Mouse (Mus musculus): ENCODE measurements around the gene Snx5.
A peak's percentile ranks its signal among the peaks of the same experiment; 100 is the strongest.

Snx5 gene

DNA sequence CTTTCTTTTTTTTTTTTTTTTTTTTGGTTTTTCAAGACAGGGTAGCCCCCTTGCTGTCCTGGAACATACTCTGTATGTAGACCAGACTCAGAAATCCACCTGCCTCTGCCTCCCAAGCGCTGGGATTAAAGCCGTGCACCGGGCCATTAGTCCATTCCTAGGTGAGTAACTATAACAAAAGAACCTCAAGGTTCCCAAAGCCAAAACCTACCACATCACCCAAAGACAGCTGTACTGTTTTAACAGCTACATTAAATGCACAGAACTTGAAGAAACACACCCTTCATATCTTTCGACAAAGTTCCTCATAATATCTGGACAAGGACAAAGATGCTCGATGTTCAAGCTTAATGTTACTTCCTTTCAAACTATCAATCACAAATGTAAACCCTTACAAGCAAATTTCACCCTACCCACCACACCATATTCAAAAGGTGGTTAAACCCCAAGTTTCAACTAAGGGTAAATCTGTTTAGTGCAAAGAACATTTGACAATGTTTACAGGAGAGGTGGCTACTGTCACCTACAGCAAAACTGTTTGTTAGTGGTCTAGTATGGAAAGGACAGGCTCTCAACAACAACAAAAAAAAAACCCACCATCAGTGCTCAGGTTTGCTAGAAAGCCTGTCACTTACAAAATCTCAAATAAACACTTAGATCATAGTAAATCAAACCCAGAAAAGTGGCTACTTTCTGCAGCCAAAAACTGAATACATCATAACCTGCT is 3.5 kb downstream of the Snx5 start:
- DNase-seq (ENCODE audit: low read depth), result no peak

GRCm38 (mm10) chr2:144265916-144266683 is 4.6 kb downstream of the Snx5 start:
- no peak for DNase-seq (ENCODE audit: low read depth)

DNA sequence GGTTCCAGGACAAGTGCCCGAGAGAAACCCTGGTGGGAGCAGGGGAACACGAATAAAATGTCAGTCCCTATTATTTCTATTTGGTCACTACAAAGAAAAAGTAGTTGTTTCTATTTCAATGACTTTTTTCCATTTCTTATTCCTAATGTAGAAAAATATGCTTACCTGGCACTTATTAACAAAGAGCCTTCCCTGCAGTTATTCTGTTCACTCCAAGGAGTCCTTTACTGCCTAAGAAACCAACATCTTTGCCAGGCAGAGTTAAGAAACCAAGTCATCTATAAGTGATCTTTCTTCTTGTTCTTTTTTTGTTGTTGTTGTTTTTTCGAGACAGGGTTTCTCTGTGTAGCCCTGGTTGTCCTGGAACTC is 5.6 kb downstream of the Snx5 start:
- DNase-seq (ENCODE audit: low read depth), result no peak

DNA sequence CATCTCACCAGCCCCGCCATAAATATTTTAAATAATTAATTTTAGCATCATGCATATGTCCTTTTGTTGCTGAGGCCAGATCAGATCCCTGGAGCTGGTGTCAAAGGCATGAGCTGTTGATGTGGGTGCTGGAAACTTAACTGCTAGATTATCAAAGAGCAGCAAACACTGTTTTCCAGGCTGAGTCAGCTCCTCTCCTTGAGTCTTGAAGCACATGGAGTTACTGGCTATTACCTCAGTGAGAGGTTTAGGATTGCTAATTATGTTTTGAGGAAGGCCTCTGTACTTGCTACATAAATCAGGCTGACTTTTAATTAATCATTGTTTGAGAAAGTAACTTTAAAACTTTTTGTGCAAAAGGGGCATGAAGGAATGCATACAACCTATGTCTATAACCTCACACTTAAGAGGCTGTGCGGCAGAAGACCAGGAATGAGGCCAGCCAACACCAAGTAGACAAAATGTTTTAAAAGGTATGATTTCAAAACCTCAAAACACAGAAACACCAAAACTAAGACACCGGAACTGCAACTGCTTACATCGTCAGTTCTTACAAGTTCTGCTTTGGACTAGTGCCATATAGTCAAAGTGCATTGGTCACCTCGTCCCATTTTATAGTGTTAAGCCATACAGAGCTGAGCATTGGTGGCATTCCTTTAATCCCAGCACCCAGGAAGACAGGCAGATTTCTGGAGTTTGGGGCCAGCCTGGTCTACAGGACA is 6.1 kb downstream of the Snx5 start:
- DNase-seq (ENCODE audit: low read depth), result no peak

DNA sequence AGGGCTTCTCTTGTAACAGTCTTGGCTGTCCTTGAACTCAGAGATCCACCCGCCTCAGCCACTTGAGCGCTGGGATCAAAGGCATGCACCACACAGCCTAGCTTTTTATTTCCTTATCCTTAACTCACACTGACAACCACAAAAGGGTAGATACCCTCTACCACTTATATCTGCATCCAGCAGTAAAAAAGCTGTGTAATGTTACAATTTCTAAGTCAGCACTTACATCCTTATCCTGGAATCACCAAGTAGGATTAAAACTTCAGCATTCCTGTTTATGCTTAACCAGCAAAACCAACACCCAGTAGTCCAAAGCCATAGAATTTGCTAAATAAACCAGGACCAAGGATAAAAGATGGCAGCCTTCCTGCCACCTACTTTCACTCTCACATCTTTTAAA is 7.9 kb downstream of the Snx5 start:
- DNase-seq (ENCODE audit: low read depth), result no peak

DNA sequence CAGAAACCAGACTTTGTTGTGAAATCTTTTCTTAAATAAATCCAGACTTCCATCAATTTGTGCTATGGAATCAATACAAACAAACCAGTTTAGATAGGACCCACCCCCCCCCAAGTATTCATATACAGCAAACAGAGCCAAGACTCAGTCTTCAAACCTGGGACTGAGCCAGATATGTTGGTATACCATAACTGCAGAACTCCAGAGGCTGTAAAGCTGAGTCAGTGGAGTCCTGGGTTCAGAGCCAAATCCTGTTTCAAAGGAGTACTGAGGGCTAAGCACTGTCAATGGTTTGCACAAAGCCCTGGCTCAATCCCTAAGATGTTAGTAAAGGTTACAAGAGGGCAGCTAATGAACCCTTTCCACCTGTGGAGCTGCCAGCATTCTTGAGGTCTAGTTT is 20.6 kb downstream of the Snx5 start:
- DNase-seq (ENCODE audit: low read depth), result peak; percentile 73

GRCm38 (mm10) chr2:144248613-144249376 is 21.9 kb downstream of the Snx5 start:
- no peak for DNase-seq (ENCODE audit: low read depth)

DNA sequence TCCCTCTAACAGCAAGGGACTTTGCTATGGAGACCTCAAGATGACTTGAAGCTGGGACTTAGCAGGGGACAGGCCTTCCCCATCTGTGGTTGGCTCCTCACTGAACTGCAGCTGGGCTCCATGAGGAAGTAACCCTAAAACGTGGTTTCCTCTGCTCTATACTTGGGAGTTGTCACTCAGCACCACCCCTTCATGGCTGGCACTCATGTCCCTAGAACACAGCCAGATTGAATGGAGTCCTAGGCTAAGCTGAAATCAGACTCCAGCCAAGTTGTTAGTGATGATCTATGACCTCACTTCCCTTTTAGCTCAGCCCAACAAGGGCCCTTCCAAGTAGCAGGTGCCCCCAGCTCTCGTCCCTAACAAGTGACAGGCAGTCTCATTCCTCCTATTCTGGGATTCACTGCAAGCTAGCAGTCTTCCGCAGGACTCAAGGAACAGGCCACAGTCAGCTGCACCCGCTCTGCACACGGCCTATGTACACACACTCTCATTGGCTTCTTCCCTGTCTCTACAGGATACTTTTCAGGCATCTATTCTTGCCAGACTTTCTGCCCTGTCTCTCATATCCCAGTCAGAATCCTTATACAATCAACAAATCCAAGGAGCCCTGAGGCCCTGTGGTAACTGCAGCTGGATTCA is 23.2 kb downstream of the Snx5 start:
- DNase-seq (ENCODE audit: low read depth), result no peak

DNA sequence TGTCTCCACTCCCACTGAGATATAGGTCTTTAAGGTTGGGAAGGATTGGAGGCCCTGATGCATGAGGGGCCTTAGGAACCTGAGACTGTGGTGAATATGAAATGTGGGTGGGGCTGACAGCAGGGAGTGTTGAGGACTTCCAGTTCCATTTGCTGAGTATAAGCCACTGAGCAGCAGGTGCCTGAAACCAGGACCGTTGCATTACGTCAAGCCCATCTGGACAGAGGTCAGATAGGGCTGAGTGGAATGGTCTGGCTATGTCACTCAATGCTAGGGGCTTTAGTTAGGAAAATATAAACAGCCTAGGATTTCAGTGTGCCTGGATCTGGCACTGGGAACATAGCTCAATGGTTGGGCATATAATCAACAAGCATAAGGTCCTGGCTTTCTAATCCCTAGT is 24.4 kb downstream of the Snx5 start:
- DNase-seq (ENCODE audit: low read depth), result no peak

DNA sequence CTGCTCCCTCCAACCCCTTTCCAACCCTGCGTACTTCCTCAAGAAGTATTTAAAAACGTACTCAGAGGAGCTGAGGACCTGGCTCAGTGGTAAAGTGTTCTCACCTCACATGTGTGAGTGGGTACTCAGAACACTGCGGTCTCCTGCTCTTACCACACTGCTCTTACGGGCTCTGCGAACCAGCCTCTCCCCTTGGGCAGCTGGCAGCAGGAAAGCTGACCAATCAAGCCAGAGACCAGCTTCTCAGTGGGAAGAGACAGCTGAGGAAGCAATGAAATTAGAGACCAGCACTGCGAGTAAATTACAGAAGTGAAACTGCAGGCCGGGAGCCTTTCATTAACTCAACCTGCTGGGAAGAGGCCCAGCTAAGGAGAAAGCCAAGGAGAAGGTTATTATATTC is 25.2 kb downstream of the Snx5 start:
- no peak for DNase-seq (ENCODE audit: low read depth)

DNA sequence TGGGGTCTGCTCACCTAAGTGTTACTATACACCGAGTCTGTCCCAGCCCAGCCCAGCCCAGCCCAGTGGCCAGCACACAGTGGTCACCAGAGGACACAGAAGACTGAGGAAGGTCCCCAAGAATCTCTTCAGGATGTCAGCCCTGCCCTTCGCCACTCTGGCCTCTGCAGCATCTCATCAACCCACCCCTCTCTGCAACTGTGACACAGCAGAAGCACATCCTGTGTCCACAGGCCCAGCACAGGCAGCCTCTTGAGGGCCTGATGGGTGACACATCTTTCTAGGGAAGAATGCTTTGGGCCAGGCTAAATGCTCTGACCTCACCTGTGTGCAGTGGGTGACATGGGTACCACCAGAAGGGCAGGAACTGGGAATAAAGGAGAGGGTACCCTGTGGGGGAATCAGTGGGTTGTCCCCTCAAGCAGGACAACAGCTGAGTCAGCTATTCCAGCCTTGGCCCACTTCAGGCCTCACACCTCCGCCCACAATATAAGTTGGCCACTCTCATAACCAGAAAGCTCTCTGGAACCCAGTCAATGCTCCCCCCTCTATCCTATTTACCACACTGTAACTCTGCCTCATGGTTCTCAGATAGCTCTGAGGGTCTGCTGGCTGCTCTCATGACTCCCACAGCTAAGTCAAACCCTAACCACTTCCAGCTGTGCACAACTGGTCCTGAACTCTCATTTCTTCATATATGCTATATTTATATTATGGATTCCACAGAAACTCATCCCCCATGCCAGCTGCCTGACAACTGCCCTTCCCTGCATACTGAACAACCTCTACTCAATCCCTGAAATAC is 30.4 kb downstream of the Snx5 start:
- peak; percentile 57 for DNase-seq (ENCODE audit: low read depth)

DNA sequence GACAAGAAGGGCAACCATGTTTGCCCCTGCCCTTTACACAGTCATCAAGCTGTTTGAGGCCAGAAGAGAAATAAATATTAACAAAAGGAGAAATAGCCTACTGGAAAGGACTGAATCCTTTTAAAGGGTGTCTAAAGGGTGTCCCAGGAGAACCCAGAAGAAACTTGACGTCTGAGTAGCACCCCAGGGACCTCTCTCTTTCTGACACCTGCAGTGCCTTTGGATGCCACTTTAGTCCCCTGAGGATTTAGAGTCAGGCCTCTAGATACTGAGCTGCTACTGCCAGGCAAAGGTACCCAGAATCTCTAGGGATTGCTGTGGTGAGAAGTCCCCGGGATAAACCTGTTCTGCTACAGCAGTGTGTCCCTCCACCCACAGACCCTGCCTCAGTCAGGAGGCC is 31.4 kb downstream of the Snx5 start:
- no peak for DNase-seq (ENCODE audit: low read depth)

GRCm38 (mm10) chr2:144238341-144238740 is 32.4 kb downstream of the Snx5 start:
- peak; percentile 27 for DNase-seq (ENCODE audit: low read depth)

DNA sequence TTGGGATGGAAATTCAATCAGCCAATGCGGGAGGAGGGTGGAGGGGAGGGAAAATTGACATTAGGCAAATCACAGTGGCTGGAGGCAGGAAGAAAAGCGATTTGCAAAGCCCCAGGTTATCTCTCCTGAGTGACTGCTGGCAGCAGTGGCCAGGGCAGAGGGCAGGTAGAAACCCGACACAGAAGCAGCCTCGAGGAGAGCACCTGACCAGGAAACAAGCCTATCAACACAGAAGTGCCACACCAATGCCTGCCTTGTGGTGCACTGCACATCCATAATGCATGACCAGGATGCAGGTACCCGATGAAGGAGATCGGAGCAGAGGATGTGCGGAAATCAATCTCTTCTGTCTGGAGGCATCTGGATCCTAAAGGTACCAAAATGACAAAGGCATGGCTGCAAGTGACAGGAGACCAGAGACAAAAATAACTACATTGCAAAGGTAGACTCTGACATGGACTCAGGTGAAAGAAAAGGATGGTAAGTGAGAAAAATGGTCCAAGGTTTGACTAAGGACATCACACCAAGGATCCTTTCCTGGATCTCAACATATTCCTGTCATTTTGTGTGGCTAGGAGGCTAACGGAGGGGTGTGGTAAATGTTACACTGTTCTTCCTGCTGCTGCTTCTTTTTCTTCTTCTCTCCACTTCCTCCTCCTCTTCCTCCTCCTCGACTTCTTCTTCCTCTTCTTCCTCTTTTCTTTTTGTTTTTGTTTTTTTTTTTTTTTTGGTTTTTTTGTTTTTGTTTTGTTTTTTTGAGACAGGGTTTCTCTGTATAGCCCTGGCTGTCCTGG is 33.7 kb downstream of the Snx5 start:
- no peak for DNase-seq (ENCODE audit: low read depth)

DNA sequence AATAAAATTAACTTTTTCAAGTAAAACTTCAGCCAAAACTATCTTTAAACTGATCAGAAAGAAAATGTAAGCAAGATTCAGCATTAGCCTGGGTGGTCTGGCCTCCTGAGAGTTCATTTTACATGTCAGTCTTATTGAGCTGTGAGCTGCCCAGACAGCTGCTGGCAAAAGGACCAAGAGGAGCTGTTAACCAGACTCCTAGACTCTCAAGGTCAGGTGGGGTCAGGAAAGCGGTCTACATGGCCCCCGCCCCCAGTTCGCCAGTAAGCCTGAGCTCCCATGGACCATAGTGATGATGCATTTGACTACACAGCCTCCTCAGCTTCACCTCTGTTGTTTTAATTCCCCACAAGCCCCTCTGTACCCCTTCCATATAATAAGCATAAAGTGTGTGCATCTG is 34.9 kb downstream of the Snx5 start:
- no peak for DNase-seq (ENCODE audit: low read depth)

GRCm38 (mm10) chr2:144233534-144233933 is 37.2 kb downstream of the Snx5 start:
- no peak for DNase-seq (ENCODE audit: low read depth)

DNA sequence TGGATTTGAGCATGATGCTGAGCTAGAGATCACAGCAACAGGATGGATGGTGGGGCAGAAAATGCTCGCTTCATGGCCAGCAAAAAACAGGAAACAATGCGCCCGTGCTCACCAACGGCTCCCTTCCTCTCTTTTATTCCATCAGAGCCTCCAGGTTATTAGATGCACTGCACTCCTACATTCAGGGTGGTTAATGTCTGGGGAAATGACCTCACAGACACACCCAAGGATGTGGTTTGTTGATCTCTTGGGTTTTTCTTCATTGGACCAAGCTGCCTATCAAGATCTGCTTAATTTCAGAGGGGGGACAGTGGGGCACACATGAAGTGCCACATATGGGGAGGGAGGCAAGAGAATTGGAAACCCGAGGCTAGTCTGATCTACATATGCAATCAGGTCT is 39.6 kb downstream of the Snx5 start:
- no peak for DNase-seq (ENCODE audit: low read depth)

- no peak for DNase-seq (ENCODE audit: low read depth)
Observed at GRCm38 (mm10) chr2:144230498-144230897, 40.2 kb downstream of the Snx5 start.

- DNase-seq (ENCODE audit: low read depth), result no peak
Observed at GRCm38 (mm10) chr2:144229647-144230046, 41.1 kb downstream of the Snx5 start.

Measured in NIH3T3 (cell line).